Mouse (Mus musculus) spleen, embryonic (tissue): Measurements from ENCODE around the gene Bst2.
"Not testable (repeated sequence)": the region's sequence is repeated elsewhere in the genome, so short reads cannot be mapped to it uniquely, and the experiment has no call there.

Experiments used
- CTCF ChIA-PET: fragments of 350-600 bp; sonication (Branson Sonifier 250); formaldehyde crosslinking; loops from one replicate; lab custom pipeline; 2022; lab: Charles Lee

Bst2 gene

DNA sequence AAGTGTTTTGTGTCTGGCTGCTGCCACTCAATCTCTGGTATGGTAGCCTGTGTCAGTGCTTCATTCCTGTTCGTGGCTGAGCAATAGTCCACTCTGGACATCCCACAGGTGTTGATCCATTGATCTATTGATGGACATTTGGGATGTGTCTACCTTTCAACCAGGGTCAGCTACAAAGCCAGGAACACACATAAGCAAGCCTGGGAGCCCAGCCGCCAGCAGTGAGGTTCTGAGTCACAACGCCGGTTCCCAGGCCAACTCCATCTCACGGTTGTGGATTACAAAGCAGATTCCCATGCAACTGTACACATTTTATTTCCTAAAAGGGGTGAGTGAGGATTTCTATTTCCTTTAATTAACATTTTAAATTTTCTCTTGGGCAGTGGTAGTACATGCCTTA is 23.5 kb upstream of the Bst2 start:
- CTCF ChIA-PET = interaction anchor here (1.2 kb wide), 1 partner anchor 69 kb away, joined by 4 read pairs; no protein-coding TSS in a partner anchor

DNA sequence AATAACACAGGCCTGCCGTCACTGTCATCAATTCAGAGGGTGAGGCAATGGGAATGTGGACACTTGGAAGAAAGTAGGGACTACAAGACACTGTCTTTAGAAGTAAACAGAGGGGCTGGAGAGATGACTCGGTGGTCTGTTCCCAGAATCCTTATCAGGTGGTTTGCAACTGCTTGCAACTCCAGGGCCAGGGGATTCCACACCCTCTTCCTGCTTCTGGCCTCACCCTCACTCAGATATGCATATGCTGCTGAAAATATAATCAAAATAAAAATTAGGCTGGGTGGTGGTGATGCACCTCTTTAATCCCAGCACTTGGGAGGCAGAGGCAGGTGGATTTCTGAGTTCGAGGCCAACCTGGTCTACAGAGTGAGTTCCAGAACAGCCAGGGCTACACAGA is 22.8 kb upstream of the Bst2 start:
- CTCF ChIA-PET = interaction anchor here (0.7 kb wide), 1 partner anchor 27 kb away, joined by 4 read pairs; no protein-coding TSS in a partner anchor

DNA sequence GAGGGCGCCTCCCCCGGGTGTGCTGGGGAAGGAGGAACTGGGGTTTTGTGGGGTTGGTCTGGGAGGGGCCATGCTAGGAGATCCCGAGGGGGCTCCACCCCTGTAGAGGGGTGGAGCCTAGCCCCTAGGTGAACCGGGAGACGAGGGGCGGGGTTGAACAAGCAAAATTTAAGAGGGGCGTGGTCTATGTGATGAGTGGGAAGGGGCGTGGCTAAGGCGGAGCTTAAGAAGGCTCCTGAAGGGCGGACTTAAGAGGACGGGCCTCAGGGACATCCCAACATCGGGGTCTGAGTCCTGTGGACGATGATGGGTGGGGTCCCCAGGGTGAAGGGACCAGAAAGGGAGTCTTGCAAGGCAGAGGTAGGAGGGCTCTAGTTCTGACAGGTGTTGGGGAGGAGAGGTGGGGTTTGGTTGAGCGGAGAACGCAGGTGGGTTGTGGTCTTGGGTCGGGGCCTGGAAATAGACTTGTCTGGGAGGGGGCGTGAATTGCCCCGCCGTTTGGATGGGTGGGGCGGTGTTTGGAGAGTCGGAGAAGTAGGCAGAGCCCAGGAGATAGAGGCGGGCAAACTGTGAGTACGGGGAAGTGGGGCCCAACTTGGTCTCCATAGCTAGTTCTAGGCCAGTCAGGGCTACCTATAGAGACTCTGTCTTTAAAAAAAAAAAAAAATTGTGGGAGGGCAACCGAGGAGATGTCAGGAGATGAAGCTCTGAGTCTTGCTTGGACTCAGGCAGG is 21.9 kb upstream of the Bst2 start:
- CTCF ChIA-PET = interaction anchor here (0.6 to 1.0 kb wide), 4 partner anchors 28 to 120 kb away, joined by 3 to 4 read pairs (median 3); no protein-coding TSS in a partner anchor

DNA sequence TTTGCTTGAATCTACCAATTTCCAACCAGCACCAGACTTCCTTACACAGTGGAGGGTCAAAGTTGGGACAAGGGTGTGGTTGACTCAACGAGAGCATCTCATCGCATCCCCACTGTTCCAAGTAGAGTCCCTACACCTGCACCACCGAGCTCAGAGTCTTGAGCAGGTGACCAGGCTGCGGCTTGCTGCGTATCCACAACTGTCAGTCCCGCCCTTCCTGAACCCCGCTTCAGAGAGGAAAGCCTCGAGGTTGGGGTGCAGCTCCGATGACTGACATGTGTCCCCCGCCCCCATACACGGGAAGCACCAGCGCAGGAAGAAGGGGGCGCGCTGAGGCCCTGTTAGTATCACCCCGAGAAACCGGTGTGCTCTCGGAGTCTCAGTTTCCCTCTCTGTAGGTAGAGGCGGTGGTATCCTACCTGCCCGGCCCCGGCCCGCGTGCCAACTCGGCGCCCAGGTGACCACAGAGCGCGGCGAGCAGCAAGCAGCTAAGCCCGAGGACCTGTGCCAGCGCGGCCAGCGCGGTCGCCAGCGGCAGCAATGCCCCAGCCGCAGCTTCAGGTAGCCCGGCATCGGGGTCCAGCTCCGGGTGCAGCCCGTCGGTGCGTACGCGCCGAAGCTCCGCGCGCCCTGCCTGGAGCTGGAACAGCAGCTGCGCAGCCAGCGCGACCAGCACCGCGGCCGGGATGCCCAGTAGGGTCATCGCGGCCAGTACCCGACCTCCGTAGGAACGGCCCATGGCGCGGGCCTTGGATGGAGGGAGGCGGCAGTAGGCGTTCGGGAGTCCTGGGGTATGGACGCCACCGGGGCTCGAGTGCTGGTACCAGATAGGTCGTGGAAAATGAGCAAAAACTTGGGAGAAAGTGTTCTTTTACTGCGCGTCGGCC is 21.1 kb upstream of the Bst2 start, which contains the start of gene Tmem221:
TSS of gene Tmem221 (minus strand) at position 801 of the 887 bp plus-strand sequence.
- CTCF ChIA-PET = interaction anchor here (0.6 to 1.0 kb wide), 2 partner anchors 119 to 143 kb away, joined by 3 to 24 read pairs; partner anchors contain the start of gene B3gnt3

DNA sequence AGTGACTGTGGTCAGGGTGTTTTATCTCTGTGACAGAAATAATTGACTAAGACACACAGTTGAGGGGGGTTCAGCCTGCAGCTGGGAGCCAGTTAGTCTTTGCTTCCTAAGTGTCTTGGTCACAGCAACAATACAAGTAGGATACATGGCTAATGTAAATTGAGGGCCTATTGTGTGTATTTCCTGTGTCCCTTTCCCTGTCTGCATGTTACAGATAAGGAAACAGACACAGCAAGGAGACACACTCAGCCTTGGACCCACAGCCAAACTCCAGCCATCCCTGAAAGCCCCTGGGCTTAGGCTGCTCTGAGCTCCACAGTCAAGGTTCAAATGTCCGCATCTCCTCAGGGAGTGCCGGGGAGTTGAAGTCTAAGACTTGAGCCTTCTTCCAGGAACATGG is 17.4 kb upstream of the Bst2 start:
- CTCF ChIA-PET = no interaction called here

DNA sequence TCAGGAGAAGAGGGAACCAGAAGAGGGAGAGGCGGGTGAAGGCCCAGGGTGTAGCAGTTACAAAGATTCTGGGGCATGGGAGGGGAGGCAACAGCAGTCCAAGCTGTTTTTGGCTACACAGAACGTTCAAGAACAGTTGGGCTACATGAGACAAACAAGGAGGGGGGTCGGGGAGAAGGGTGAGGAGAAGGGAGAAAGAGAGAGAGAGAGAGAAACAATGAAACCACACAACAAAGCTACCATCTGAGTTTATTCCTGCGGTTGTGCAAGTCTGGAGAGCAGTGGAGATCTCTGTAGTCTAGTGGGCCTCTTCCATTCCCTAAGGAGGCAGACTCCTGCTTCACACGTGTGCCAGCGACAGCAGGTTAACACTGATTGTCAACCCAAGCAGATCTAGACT is 16.7 kb upstream of the Bst2 start:
- CTCF ChIA-PET = no interaction called here

DNA sequence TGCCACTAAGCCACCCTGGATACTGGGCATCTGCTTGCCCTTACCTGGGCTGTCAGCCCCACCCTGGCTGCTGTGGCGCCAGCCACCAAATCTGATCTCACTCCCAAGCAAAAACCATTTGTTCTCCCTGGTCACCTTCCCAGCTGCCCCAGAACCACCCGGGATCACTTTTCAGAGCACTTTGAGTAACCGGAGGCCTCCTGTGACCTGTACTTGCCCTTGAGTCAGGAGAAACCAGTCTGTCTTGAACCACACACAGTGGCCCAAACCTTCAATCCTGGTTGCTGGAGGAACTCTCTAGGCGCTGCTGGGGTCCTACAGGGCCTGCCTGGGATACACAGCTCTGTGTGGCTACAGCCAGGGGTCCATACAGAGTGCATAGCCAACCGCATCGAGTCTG is 15.5 kb upstream of the Bst2 start:
- CTCF ChIA-PET = no interaction called here

DNA sequence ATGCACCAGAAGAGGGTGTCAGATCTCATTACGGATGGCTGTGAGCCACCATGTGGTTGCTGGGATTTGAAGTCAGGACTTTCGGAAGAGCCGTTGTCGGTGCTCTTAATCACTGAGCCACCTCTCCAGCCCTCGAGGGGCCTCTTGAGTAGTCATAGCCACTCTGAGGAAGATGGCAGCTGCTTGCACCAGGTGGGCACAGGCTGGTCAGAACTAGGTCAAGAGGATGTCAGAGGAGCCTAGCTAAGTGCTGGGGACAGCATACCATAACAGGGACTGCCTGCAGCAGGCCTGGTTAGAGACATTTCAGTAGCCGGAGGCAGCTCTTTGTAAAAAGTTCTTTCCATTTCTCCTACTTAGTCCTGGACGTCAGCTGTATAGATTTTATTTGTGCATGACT is 13.5 kb upstream of the Bst2 start:
- CTCF ChIA-PET = no interaction called here

DNA sequence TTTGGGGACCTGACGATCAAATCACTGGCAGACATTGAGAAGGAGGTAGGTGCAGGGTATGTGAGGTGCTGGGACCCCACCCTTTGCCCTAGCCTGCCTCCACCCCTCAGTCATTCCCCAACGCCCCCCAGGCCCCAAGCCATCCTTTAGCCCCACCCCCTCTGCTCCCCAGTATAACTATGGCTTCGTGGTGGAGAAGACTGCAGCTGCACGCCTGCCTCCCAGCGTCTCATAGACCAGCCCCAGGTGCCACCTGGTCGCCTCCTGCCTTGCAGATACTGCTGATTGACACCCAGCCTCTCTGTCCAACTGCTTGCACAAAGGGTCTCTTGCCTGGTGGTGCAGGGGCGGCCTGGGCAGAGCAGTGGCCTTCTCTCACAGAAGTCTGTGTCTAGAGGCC is 10.3 kb upstream of the Bst2 start:
- CTCF ChIA-PET = interaction anchor here (0.9 kb wide), 1 partner anchor 51 kb away, joined by 6 read pairs; no protein-coding TSS in a partner anchor

DNA sequence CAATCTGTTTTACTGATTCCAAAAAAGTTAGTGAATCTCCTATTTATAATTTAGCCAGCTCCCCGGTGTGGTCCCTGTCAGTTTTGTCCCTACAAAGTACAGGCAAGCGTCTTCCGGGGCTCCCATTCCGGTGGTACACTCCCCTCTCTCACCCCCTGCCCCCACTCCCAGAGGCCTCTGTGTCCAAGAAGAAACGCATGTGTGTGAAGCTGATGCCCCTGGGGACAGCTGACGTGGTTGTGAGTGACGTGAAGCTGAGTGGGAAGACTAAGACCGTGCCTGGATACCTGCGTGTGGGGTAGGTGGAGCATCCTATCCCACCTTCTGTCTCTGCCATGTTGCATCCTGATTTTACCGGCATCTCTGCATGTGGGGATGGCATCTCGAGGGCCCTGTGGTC is 7.8 kb upstream of the Bst2 start:
- CTCF ChIA-PET = interaction anchor here (0.6 kb wide), 3 partner anchors 16 to 962 kb away, joined by 3 to 8 read pairs (median 5); no protein-coding TSS in a partner anchor

DNA sequence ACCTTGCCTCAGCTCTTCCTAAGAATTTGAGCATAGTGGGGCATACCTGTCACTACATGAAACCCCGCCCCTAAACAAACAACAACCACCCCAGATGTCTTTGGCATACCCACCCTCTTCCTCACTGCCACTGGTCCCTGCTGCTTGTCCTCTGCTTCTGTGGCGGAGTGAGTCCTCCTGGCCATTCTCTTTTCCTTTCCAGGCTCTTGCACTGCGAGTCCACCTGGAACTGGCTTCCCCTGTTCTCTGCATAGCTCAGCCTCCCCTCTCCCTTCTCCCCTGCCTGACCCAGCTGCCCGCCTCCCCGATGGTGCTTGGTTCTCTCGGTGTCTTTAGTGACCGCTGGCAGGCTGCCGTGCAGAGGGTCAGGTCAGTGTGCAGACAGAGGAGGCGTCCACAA is 6.5 kb upstream of the Bst2 start:
- CTCF ChIA-PET = interaction anchor here (0.7 kb wide), 1 partner anchor 380 kb away, joined by 3 read pairs; no protein-coding TSS in a partner anchor

DNA sequence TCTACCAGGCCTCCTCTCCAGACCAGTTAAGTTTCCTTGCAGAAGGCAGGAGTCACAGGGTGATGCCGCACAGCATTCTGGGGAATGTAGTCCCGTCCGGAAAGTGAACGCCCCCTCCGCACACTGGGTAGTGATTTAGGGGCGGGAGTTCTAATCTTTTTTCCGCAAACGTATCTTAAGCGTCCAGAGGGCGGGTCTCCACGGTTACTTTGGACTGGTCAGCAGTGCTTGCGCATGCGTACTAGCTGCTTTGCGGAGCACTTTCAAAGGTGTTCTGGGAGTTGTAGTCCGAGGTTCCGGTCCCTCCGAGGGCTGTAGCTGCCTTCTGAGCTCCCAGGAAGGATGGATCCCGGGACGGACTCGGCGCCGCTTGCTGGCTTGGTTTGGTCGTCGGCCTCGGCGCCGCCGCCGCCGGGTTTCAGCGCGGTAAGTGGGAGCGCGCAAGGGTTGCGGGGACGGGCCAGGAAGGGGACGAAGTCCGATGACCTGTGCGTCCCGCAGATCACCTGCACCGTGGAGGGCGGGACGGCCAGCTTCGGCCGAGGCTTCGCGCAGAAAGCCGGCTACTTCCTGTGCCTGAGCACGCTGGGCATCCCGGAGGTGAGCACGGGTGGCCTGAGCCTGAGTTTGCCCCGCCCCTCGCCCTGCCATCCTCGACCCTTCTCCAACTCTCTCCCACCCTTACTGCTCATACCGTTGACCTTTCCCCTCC is 5.5 kb upstream of the Bst2 start, which contains the start of gene Mvb12a:
TSS of gene Mvb12a (plus strand) at position 291 of the 712 bp plus-strand sequence.
- CTCF ChIA-PET = interaction anchor here (0.5 kb wide), 1 partner anchor 14 kb away, joined by 3 read pairs; no protein-coding TSS in a partner anchor

DNA sequence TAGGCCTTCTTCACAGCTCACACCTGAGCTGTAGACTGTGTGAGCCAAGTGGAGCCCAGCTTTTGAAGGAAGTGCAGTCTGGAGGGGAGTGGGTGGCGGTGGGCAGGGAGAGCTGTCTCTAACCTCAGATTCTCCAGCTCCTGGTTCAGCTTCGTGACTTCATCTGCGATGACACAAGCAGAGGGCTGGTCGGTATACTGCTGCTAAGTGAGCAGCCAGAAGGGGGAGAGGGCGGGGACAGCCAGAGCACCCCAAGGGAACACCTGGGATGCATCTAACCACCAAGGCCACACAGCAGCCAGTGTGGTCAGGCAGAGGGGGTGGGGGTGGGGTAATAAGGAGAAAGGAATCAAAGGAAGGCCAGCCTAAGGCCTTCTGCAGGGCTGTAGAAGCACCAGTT is 1.6 kb downstream of the Bst2 start:
- CTCF ChIA-PET = no interaction called here

DNA sequence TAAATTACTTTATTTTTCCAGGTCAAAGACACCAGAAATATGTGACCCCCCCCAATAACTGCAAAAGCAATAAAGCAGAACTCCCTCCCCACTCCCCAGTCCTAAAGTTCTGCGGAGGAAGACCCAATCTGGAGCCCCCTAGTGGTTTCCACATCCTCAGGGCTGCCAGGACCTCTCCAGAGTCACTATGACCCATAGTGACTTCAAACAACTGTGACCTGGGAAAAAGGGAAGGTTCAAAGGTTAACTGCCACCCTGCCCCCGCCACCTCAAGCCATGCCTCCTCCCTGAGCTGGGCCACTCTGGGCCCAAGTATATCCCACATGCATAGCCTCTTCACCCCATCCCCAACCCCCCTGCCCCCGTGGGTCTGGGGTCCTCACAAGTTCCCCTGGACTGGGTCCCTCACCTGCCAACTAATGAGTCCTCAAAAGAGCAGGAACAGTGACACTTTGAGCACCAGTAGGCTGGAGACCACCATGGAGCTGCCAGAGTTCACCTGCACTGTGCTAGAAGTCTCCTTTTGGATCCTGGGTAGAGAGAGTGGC is 2.9 kb downstream of the Bst2 start:
- CTCF ChIA-PET = interaction anchor here (1.1 kb wide), 1 partner anchor 126 kb away, joined by 3 read pairs; no protein-coding TSS in a partner anchor

DNA sequence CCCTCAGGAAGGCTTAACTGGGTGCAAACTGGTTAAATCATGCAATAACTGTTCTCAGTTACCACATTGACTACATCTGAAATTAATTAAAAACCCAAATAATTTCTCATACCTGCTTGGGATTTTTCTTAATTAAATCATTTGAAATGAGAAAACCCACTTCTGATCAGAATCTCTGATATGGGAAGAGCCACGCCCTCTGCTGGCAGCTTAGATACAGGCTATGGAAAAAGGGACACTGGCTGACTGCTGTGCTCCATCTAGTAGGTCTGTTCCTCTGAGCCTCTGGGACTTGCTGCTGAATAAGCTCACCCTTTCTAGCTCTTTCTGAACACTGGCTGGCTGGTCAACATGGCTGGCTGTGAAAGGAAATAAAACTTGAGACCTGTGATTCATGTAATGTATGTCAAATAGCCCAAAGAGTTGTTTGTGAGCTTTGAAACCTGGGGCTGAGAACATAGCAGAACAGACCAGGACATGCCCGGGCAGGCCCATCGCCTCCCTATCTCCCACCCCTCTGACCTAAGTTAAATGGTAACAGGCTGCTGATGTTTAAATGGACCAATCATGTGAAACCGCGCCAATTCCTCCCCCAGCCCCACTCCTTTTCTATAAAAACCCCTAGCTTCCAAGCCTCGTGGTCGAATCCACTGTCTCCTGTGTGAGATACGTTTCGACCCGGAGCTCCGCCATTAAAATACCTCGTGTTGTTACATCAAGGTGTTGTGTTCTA is 6.4 kb downstream of the Bst2 start:
- CTCF ChIA-PET = not testable (repeated sequence)

DNA sequence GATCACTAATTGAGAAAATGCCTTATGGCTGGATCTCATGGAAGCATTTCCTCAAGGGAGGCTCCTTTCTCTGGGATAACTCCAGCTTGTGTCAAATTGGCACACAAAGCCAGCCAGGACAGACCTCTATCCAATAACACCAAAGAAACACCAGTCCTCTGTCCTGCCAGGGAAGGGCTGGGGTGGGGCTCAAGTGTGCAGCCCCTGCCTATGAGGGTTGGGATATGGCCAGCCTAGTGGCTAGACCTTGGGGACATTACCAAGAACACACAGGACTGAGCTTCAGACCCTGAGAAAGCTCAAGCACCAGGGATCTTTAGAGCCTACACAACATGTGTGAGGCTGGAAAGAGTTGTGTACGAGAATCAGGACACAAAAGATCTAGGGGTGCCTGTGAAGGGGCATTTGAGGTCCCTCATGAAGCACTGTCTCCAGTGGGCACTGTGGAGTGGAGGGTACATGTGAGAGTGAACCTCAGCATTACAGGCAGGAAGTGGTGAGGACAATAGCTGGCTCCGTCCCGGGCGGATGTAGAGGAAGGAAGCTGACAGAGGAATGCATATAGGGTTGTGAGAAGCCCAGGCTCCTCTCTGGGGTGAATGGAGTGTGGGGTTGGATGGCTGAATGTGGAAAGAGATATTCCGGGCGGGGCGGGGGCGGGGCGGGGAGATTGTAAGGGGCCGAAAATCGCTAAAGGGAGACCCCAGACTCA is 8.7 kb downstream of the Bst2 start:
- CTCF ChIA-PET = interaction anchor here (0.7 kb wide), 1 partner anchor 157 kb away, joined by 3 read pairs; no protein-coding TSS in a partner anchor

DNA sequence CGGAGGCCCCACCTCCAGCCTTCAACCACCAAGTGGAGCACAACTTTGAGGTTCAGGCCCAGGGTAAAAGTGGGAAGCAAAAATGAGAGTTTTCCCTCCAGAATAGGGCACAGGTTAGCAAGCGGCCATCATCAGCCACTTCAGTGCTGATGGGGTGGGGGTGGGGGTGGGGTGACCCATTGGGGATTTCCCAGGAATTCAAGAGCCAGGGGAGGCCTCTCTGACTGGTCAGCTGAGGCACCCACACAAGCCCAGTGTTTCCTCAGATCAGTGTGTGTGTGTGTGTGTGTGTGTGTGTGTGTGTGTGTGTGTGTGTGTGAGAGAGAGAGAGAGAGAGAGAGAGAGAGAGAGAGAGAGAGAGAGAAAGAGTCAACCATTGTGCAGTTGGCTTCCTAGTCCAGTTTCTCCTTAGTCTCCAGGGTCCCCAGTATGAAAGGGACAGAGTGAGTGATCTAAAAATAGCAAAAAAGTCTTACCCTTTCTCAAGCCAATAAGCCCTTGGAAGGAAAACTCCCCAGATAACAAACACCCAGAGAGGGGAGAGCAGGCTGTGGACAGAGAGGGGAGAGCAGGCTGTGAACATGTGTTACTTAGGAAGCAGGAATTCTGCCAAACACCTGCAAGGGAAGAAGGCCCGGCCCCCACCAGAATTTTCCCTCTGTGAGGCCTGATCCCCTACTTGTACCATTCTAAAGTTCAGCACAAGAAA is 9.9 kb downstream of the Bst2 start:
- CTCF ChIA-PET = interaction anchor here (0.6 kb wide), 1 partner anchor 14 kb away, joined by 4 read pairs; no protein-coding TSS in a partner anchor

DNA sequence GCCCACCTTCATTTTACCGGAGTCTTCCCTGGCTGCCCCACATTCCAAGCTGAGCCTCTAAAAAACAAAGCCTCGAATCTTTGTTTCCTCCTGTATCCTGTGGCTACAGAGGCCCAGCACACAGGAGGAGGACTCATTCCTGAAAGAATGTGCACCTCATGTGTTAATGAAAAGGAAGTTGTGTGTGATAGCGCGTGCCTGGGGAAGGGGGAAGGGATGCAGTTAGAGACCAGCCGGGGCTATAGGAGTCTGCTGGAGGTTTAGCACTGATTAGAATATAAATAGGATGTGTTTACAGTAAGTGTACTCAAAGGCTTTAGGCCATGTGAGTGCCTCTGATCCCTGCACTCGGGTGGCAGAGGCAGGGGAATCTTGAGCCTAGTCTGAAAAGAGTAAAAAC is 11.0 kb downstream of the Bst2 start:
- CTCF ChIA-PET = interaction anchor here (0.6 kb wide), 1 partner anchor 13 kb away, joined by 4 read pairs; no protein-coding TSS in a partner anchor
